Mouse (Mus musculus): ENCODE measurements at regions not wholly inside any gene's neighbourhood (a gene's known extent, or its start where the extent isn't known, plus 50 kb on each side); places are given as distances from the start of the nearest gene placed in this dataset.

GRCm38 (mm10) chr16:9303134-9303533 lies 473.2 kb downstream of the 1810013L24Rik start:
- WGBS = 89% methylated on average over 4 of the region's 4 CpGs
- no peaks in the 10 kb centered on the region for H3K4me1 ChIP-seq (ENCODE audit: control insufficient read depth, insufficient read depth, low read length)

GRCm38 (mm10) chr16:9304079-9304478 lies 474.2 kb downstream of the 1810013L24Rik start:
- no peak overlapping the region for H3K4me3 ChIP-seq (ENCODE audit: insufficient read depth, low read depth, low read length)
- H3K4me1 ChIP-seq (ENCODE audit: control insufficient read depth, insufficient read depth, low read length) = no peaks in the 10 kb centered on the region
- WGBS = 96% methylated on average over 1 of the region's 1 CpGs
- H3K27ac ChIP-seq (ENCODE audit: insufficient read depth, low read depth, low read length) = no peak overlapping the region
- TF ChIP-seq CTCF (IDR thresholded peaks at IDR 0.05; ENCODE audit: insufficient read depth, low read depth, low read length) (no peak), POLR2A (IDR thresholded peaks at IDR 0.05; ENCODE audit: insufficient read depth, low read depth, low read length) (no peak)

More at GRCm38 (mm10) chr16:9303134-9303533, 473.2 kb downstream of the 1810013L24Rik start:
- TF ChIP-seq POLR2A (IDR thresholded peaks at IDR 0.05; ENCODE audit: insufficient read depth, low read depth, low read length) (no peak), CTCF (IDR thresholded peaks at IDR 0.05; ENCODE audit: insufficient read depth, low read depth, low read length) (no peak)
- H3K27ac ChIP-seq (ENCODE audit: insufficient read depth, low read depth, low read length) = no peak overlapping the region
- H3K4me3 ChIP-seq (ENCODE audit: insufficient read depth, low read depth, low read length) = no peak overlapping the region

- Histone ChIP-seq H3K4me1 (ENCODE audit: control insufficient read depth, insufficient read depth, low read length) (no peaks in the 10 kb centered on the region), H3K4me3 (ENCODE audit: insufficient read depth, low read depth, low read length) (no peak overlapping the region), H3K27ac (ENCODE audit: insufficient read depth, low read depth, low read length) (no peak overlapping the region)
- TF ChIP-seq CTCF (IDR thresholded peaks at IDR 0.05; ENCODE audit: insufficient read depth, low read depth, low read length) (no peak), POLR2A (IDR thresholded peaks at IDR 0.05; ENCODE audit: insufficient read depth, low read depth, low read length) (no peak)
- WGBS = 50% methylated on average over 1 of the region's 1 CpGs
Observed at GRCm38 (mm10) chr16:9310744-9311143, 480.8 kb downstream of the 1810013L24Rik start.

- TF ChIP-seq POLR2A (IDR thresholded peaks at IDR 0.05; ENCODE audit: insufficient read depth, low read depth, low read length) = no peak
- no peak for TF ChIP-seq CTCF (IDR thresholded peaks at IDR 0.05; ENCODE audit: insufficient read depth, low read depth, low read length)
- Histone ChIP-seq H3K4me1 (ENCODE audit: control insufficient read depth, insufficient read depth, low read length) (no peaks in the 10 kb centered on the region), H3K4me3 (ENCODE audit: insufficient read depth, low read depth, low read length) (no peak overlapping the region), H3K27ac (ENCODE audit: insufficient read depth, low read depth, low read length) (no peak overlapping the region)
- WGBS = 60% methylated on average over 1 of the region's 1 CpGs
Observed at GRCm38 (mm10) chr16:9335626-9336025, 505.7 kb downstream of the 1810013L24Rik start.

- no peak for TF ChIP-seq POLR2A (IDR thresholded peaks at IDR 0.05; ENCODE audit: insufficient read depth, low read depth, low read length)
- no peak for TF ChIP-seq CTCF (IDR thresholded peaks at IDR 0.05; ENCODE audit: insufficient read depth, low read depth, low read length)
- no peak overlapping the region for H3K4me3 ChIP-seq (ENCODE audit: insufficient read depth, low read depth, low read length)
- no peak overlapping the region for H3K27ac ChIP-seq (ENCODE audit: insufficient read depth, low read depth, low read length)
- no peaks in the 10 kb centered on the region for H3K4me1 ChIP-seq (ENCODE audit: control insufficient read depth, insufficient read depth, low read length)
- WGBS = 69% methylated on average over 6 of the region's 6 CpGs
Observed at GRCm38 (mm10) chr16:9336063-9336462, 506.2 kb downstream of the 1810013L24Rik start.

GRCm38 (mm10) chr16:9339456-9339855 lies 509.6 kb downstream of the 1810013L24Rik start:
- Histone ChIP-seq H3K4me1 (ENCODE audit: control insufficient read depth, insufficient read depth, low read length) (no peaks in the 10 kb centered on the region), H3K4me3 (ENCODE audit: insufficient read depth, low read depth, low read length) (no peak overlapping the region), H3K27ac (ENCODE audit: insufficient read depth, low read depth, low read length) (no peak overlapping the region)
- WGBS = 76% methylated on average over 3 of the region's 3 CpGs
- TF ChIP-seq CTCF (IDR thresholded peaks at IDR 0.05; ENCODE audit: insufficient read depth, low read depth, low read length) (no peak), POLR2A (IDR thresholded peaks at IDR 0.05; ENCODE audit: insufficient read depth, low read depth, low read length) (no peak)

- Histone ChIP-seq H3K27ac (ENCODE audit: insufficient read depth, low read depth, low read length) (no peak overlapping the region), H3K4me1 (ENCODE audit: control insufficient read depth, insufficient read depth, low read length) (no peaks in the 10 kb centered on the region), H3K4me3 (ENCODE audit: insufficient read depth, low read depth, low read length) (no peak overlapping the region)
- TF ChIP-seq POLR2A (IDR thresholded peaks at IDR 0.05; ENCODE audit: insufficient read depth, low read depth, low read length) (no peak), CTCF (IDR thresholded peaks at IDR 0.05; ENCODE audit: insufficient read depth, low read depth, low read length) (no peak)
- WGBS = 89% methylated on average over 4 of the region's 4 CpGs
Observed at GRCm38 (mm10) chr16:9341245-9341644, 511.3 kb downstream of the 1810013L24Rik start.

GRCm38 (mm10) chr16:9353811-9354210 lies 523.9 kb downstream of the 1810013L24Rik start:
- WGBS = 72% methylated on average over 4 of the region's 4 CpGs
- H3K27ac ChIP-seq (ENCODE audit: insufficient read depth, low read depth, low read length) = peak overlapping the region; percentile 99
- no peak overlapping the region for H3K4me3 ChIP-seq (ENCODE audit: insufficient read depth, low read depth, low read length)
- TF ChIP-seq CTCF (IDR thresholded peaks at IDR 0.05; ENCODE audit: insufficient read depth, low read depth, low read length) (no peak), POLR2A (IDR thresholded peaks at IDR 0.05; ENCODE audit: insufficient read depth, low read depth, low read length) (no peak)
- peaks cover 5% of the 10 kb centered on the region; the same call in 1 of the 2 replicates for H3K4me1 ChIP-seq (ENCODE audit: control insufficient read depth, insufficient read depth, low read length)

GRCm38 (mm10) chr16:9354331-9355030 lies 524.6 kb downstream of the 1810013L24Rik start:
- TF ChIP-seq POLR2A (IDR thresholded peaks at IDR 0.05; ENCODE audit: insufficient read depth, low read depth, low read length) = no peak
- TF ChIP-seq CTCF (IDR thresholded peaks at IDR 0.05; ENCODE audit: insufficient read depth, low read depth, low read length) = no peak
- Histone ChIP-seq H3K4me3 (ENCODE audit: insufficient read depth, low read depth, low read length) (no peak overlapping the region), H3K4me1 (ENCODE audit: control insufficient read depth, insufficient read depth, low read length) (peaks cover 5% of the 10 kb centered on the region; the same call in 1 of the 2 replicates), H3K27ac (ENCODE audit: insufficient read depth, low read depth, low read length) (peak overlapping the region; percentile 99)
- 27% methylated on average over 8 of the region's 8 CpGs for WGBS

Measured in olfactory bulb, adult 2 months (tissue).